Mouse (Mus musculus): Measurements from ENCODE around the gene Cdca4.

The Cdca4 gene

GRCm38 (mm10) chr12:112797672-112798331 is 31.4 kb downstream of the Cdca4 start:
- no peak for DNase-seq

GRCm38 (mm10) chr12:112796551-112797510 is 32.4 kb downstream of the Cdca4 start:
- DNase-seq: no peak

GRCm38 (mm10) chr12:112795466-112796104 is 33.6 kb downstream of the Cdca4 start:
- DNase-seq: no peak

- no peak for DNase-seq
Measured at GRCm38 (mm10) chr12:112794998-112795397, 34.2 kb downstream of the Cdca4 start.

- DNase-seq: no peak
Measured at GRCm38 (mm10) chr12:112794356-112794816, 34.8 kb downstream of the Cdca4 start.

- no peak for DNase-seq
Measured at GRCm38 (mm10) chr12:112793601-112794355, 35.4 kb downstream of the Cdca4 start.

- no peak for DNase-seq
Measured at GRCm38 (mm10) chr12:112791026-112791425, 38.2 kb downstream of the Cdca4 start.

- DNase-seq: no peak
Measured at GRCm38 (mm10) chr12:112774481-112774880, 54.7 kb downstream of the Cdca4 start.

GRCm38 (mm10) chr12:112774026-112774425 is 55.2 kb downstream of the Cdca4 start:
- no peak for DNase-seq

- DNase-seq: no peak
Measured at GRCm38 (mm10) chr12:112773366-112773765, 55.9 kb downstream of the Cdca4 start.

GRCm38 (mm10) chr12:112772306-112772705 is 56.9 kb downstream of the Cdca4 start:
- no peak for DNase-seq

- DNase-seq: no peak
Measured at GRCm38 (mm10) chr12:112770396-112770795, 58.8 kb downstream of the Cdca4 start.

Measured in kidney, adult 18-20 months (tissue).